Mouse (Mus musculus) stomach, embryonic 16.5 days (tissue): ENCODE data around the gene Adcy1. TPM values are rescaled to one million over a fixed set of nuclear protein-coding genes. Genes with fewer than 3 reads are reported as not detected.

Source experiments
- ATAC-seq: fragments of 200-750 bp; cut with Nextera tagmentation; 2 replicates; pipeline ENCODE4 v1.8.0; 2017; ENCODE audit warnings: moderate number of reproducible peaks, moderate TSS enrichment; ENCODE audit not compliant: insufficient read depth, low FRiP score
- H3K27ac ChIP-seq: fragments of 300-500 bp; sonication (generic); 2 replicates; pipeline ENCODE4 v1.5.1; 2014; ENCODE audit warnings: low read length
- H3K27me3 ChIP-seq: fragments of 300-500 bp; sonication (generic); 2 replicates; pipeline ENCODE4 v1.6.1; 2014; ENCODE audit warnings: low read length, control low read depth, mixed read lengths; ENCODE audit not compliant: control insufficient read depth, insufficient read depth
- H3K36me3 ChIP-seq: fragments of 300-500 bp; sonication (generic); 2 replicates; pipeline ENCODE4 v1.6.1; 2014; ENCODE audit warnings: low read length; ENCODE audit not compliant: control insufficient read depth, insufficient read depth
- H3K4me1 ChIP-seq: fragments of 300-500 bp; sonication (generic); 2 replicates; pipeline ENCODE4 v1.6.1; 2014; ENCODE audit warnings: low read length, control low read depth, mixed read lengths; ENCODE audit not compliant: control insufficient read depth, insufficient read depth
- H3K4me2 ChIP-seq: fragments of 300-500 bp; sonication (generic); 2 replicates; pipeline ENCODE4 v1.6.1; 2014; ENCODE audit warnings: low read depth, low read length, mixed read lengths
- H3K4me3 ChIP-seq: fragments of 300-500 bp; sonication (generic); replicated peaks from 2 replicates; pipeline ENCODE4 v1.5.1; 2014; ENCODE audit warnings: mild to moderate bottlenecking, low read length
- H3K9ac ChIP-seq: fragments of 300-500 bp; sonication (generic); 2 replicates; pipeline ENCODE4 v1.6.1; 2014; ENCODE audit warnings: low read length
- H3K9me3 ChIP-seq: fragments of 300-500 bp; sonication (generic); replicated peaks from 2 replicates; pipeline ENCODE4 v1.6.1; 2016; ENCODE audit warnings: low read length, control low read depth; ENCODE audit not compliant: control insufficient read depth
- WGBS: fragments of 180-500 bp; shearing (Covaris S2); extraction: QIAGEN DNeasy Blood & Tissue Kit; methylation state at CpG from one replicate; pipeline ENCODE4 v1.1.7; 2014; 5-methylcytosine and 5-hydroxymethylcytosine counted together
- polyA plus RNA-seq: library from polyadenylated mRNA; unstranded; fragments of >200 nt; fragmentation: Nextera tagmentation; extraction: Ambion mirVana; gene quantifications from 2 replicates; pipeline ENCODE4 v1.2.1, GENCODE M21; 2015

Gene Adcy1
- polyA plus RNA-seq = 1.8 and 2.2 TPM in 2 replicates

- Histone ChIP-seq H3K4me3 (peak within 1 kb of the TSS; percentile 68), H3K27me3 (peaks cover 45% of the 10 kb centered on the region), H3K4me1 (peaks cover 12% of the 10 kb centered on the region), H3K36me3 (no peaks in the 10 kb centered on the region), H3K9me3 (no peaks in the 10 kb centered on the region), H3K4me2 (peak within 1 kb of the TSS; percentile 66), H3K9ac (peak within 1 kb of the TSS; percentile 69), H3K27ac (no peak within 1 kb of the TSS)
- peak; percentile 34; the same call in 1 of the 2 replicates for ATAC-seq
- 2% methylated on average over 35 of the region's 69 CpGs for WGBS
Measured at GRCm38 (mm10) chr11:7063001-7063584, at the start of gene Adcy1. Gene Adcy1, plus strand, starts transcription at chr11:7063489.

- Histone ChIP-seq H3K27me3 (no peaks in the 10 kb centered on the region), H3K4me1 (no peaks in the 10 kb centered on the region), H3K4me2 (no peak overlapping the region), H3K36me3 (no peaks in the 10 kb centered on the region), H3K4me3 (no peak overlapping the region), H3K9me3 (no peaks in the 10 kb centered on the region), H3K27ac (no peak overlapping the region), H3K9ac (no peak overlapping the region)
- ATAC-seq = no peak
- 85% methylated on average over 12 of the region's 12 CpGs for WGBS
Measured at GRCm38 (mm10) chr11:7016907-7017306, 46.4 kb upstream of the Adcy1 start.

- Histone ChIP-seq H3K27me3 (no peaks in the 10 kb centered on the region), H3K4me2 (no peak overlapping the region), H3K27ac (no peak overlapping the region), H3K9ac (no peak overlapping the region), H3K9me3 (no peaks in the 10 kb centered on the region), H3K4me3 (no peak overlapping the region), H3K4me1 (no peaks in the 10 kb centered on the region), H3K36me3 (no peaks in the 10 kb centered on the region)
- no peak for ATAC-seq
- 85% methylated on average over 5 of the region's 5 CpGs for WGBS
Measured at GRCm38 (mm10) chr11:7018078-7018477, 45.2 kb upstream of the Adcy1 start.

GRCm38 (mm10) chr11:7019006-7019525, 44.2 kb upstream of the Adcy1 start:
- Histone ChIP-seq H3K36me3 (no peaks in the 10 kb centered on the region), H3K9me3 (no peaks in the 10 kb centered on the region), H3K4me3 (no peak overlapping the region), H3K4me1 (no peaks in the 10 kb centered on the region), H3K4me2 (no peak overlapping the region), H3K27me3 (no peaks in the 10 kb centered on the region), H3K9ac (no peak overlapping the region), H3K27ac (no peak overlapping the region)
- 84% methylated on average over 7 of the region's 7 CpGs for WGBS
- ATAC-seq = no peak

GRCm38 (mm10) chr11:7033063-7033462, 30.2 kb upstream of the Adcy1 start:
- Histone ChIP-seq H3K4me1 (no peaks in the 10 kb centered on the region), H3K4me3 (no peak overlapping the region), H3K27ac (no peak overlapping the region), H3K4me2 (no peak overlapping the region), H3K9me3 (no peaks in the 10 kb centered on the region), H3K36me3 (no peaks in the 10 kb centered on the region), H3K9ac (no peak overlapping the region), H3K27me3 (no peaks in the 10 kb centered on the region)
- 71% methylated on average over 2 of the region's 2 CpGs for WGBS
- no peak for ATAC-seq

GRCm38 (mm10) chr11:7039722-7040121, 23.6 kb upstream of the Adcy1 start:
- H3K27me3 ChIP-seq = no peaks in the 10 kb centered on the region
- no peak overlapping the region for H3K27ac ChIP-seq
- no peak overlapping the region for H3K4me2 ChIP-seq
- H3K9me3 ChIP-seq = no peaks in the 10 kb centered on the region
- whole genome bisulfite sequencing = 23% methylated on average over 7 of the region's 7 CpGs
- H3K9ac ChIP-seq = no peak overlapping the region
- H3K4me1 ChIP-seq = no peaks in the 10 kb centered on the region
- H3K36me3 ChIP-seq = no peaks in the 10 kb centered on the region
- no peak overlapping the region for H3K4me3 ChIP-seq
- ATAC-seq = no peak

- Histone ChIP-seq H3K9me3 (no peaks in the 10 kb centered on the region), H3K4me2 (no peak overlapping the region), H3K4me1 (no peaks in the 10 kb centered on the region), H3K27ac (no peak overlapping the region), H3K36me3 (no peaks in the 10 kb centered on the region), H3K4me3 (no peak overlapping the region), H3K9ac (no peak overlapping the region), H3K27me3 (no peaks in the 10 kb centered on the region)
- ATAC-seq = no peak
- 68% methylated on average over 6 of the region's 6 CpGs for WGBS
Measured at GRCm38 (mm10) chr11:7040801-7041200, 22.5 kb upstream of the Adcy1 start.

GRCm38 (mm10) chr11:7047176-7047575, 16.1 kb upstream of the Adcy1 start:
- WGBS = 88% methylated on average over 2 of the region's 2 CpGs
- no peak overlapping the region for H3K9ac ChIP-seq
- no peak overlapping the region for H3K4me3 ChIP-seq
- H3K4me1 ChIP-seq = no peaks in the 10 kb centered on the region
- H3K4me2 ChIP-seq = no peak overlapping the region
- H3K9me3 ChIP-seq = no peaks in the 10 kb centered on the region
- no peak for ATAC-seq
- no peak overlapping the region for H3K27ac ChIP-seq
- no peaks in the 10 kb centered on the region for H3K36me3 ChIP-seq
- no peaks in the 10 kb centered on the region for H3K27me3 ChIP-seq

GRCm38 (mm10) chr11:7047584-7047983, 15.7 kb upstream of the Adcy1 start:
- Histone ChIP-seq H3K27ac (no peak overlapping the region), H3K9me3 (no peaks in the 10 kb centered on the region), H3K4me3 (no peak overlapping the region), H3K27me3 (no peaks in the 10 kb centered on the region), H3K4me2 (no peak overlapping the region), H3K4me1 (no peaks in the 10 kb centered on the region), H3K9ac (no peak overlapping the region), H3K36me3 (no peaks in the 10 kb centered on the region)
- ATAC-seq = no peak
